Mouse (Mus musculus): ENCODE data around the gene Acp2.

Acp2 gene

GRCm38 (mm10) chr2:91256256-91257125 lies 53.8 kb downstream of the Acp2 start:
- WGBS: 2% methylated on average over 52 of the region's 52 CpGs

- WGBS: 6% methylated on average over 22 of the region's 22 CpGs
Observed at GRCm38 (mm10) chr2:91257126-91257980, 54.7 kb downstream of the Acp2 start.

- 42% methylated on average over 5 of the region's 5 CpGs for WGBS
Observed at GRCm38 (mm10) chr2:91258054-91258453, 55.4 kb downstream of the Acp2 start.

GRCm38 (mm10) chr2:91258830-91259229 lies 56.1 kb downstream of the Acp2 start:
- 79% methylated on average over 1 of the region's 1 CpGs for WGBS

- 89% methylated on average over 1 of the region's 1 CpGs for WGBS
Observed at GRCm38 (mm10) chr2:91259493-91259892, 56.8 kb downstream of the Acp2 start.
